Mouse (Mus musculus): ENCODE measurements around the gene Dlg3. TPM values are rescaled to one million over a fixed set of nuclear protein-coding genes. Genes with fewer than 3 reads are reported as not detected.

Gene Dlg3
- polyA plus RNA-seq, 1 experiment from 2014 or later = 2.4 TPM

DNA sequence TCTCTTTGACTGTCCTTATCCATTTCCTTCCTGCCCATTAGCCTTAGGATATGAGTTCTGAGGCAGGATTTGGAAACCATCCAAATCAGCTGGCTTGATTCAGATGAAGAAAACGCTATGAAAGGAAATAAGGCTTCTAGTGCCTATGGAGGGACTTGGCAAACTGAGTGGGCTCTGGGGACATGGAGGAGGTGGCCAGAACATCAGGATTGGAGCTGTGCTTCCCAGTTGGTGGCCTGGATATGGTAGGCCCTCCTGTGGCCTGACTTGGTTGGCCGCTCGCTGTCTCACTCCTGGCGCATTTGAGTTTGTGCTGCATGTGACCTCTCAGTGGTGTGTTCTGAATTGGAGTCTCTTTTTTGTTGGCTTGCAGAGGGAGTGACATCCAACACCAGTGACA is 43.6 kb downstream of the Dlg3 start:
- no peaks in the 10 kb centered on the region for H3K27me3 ChIP-seq (ENCODE audit: control insufficient read depth, insufficient read depth, low read length)
- ATAC-seq (replicated peaks; ENCODE audit: extremely low read depth, insufficient read depth, low FRiP score) = peak; percentile 52
- H3K36me3 ChIP-seq (ENCODE audit: control insufficient read depth, insufficient read depth) = peaks cover 10% of the 10 kb centered on the region
- no peak overlapping the region for H3K9ac ChIP-seq (ENCODE audit: low read length)
- no peak overlapping the region for H3K4me2 ChIP-seq (ENCODE audit: low read depth, low read length)
- H3K27ac ChIP-seq (ENCODE audit: low read length) = no peak overlapping the region
- WGBS = 69% methylated on average over 4 of the region's 4 CpGs
- peaks cover 11% of the 10 kb centered on the region for H3K4me1 ChIP-seq (ENCODE audit: control insufficient read depth, insufficient read depth, low read length)
- no peaks in the 10 kb centered on the region for H3K9me3 ChIP-seq (replicated peaks; ENCODE audit: control insufficient read depth, low read length)
- H3K4me3 ChIP-seq (ENCODE audit: low read length) = no peak overlapping the region

DNA sequence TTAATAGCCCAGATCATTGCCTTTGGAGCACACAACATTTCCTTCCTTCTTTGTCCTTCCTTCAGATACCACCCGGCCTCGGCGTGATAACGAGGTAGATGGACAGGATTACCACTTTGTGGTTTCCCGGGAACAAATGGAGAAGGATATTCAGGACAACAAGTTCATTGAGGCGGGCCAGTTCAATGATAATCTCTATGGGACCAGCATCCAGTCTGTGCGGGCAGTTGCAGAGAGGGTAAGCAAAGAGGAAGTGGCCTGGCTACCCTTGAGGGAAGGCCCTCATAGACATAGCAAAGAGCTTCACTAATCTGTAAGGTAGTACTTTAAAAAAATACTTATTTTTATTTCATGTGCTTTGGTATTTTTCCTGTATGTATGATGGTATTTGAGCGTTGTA is 46.6 kb downstream of the Dlg3 start:
- ATAC-seq (replicated peaks; ENCODE audit: extremely low read depth, insufficient read depth, low FRiP score) = no peak
- H3K9me3 ChIP-seq (replicated peaks; ENCODE audit: control insufficient read depth, low read length) = no peaks in the 10 kb centered on the region
- no peaks in the 10 kb centered on the region for H3K27me3 ChIP-seq (ENCODE audit: control insufficient read depth, insufficient read depth, low read length)
- WGBS = 82% methylated on average over 8 of the region's 8 CpGs
- peaks cover 11% of the 10 kb centered on the region for H3K4me1 ChIP-seq (ENCODE audit: control insufficient read depth, insufficient read depth, low read length)
- no peak overlapping the region for H3K4me2 ChIP-seq (ENCODE audit: low read depth, low read length)
- no peak overlapping the region for H3K9ac ChIP-seq (ENCODE audit: low read length)
- H3K27ac ChIP-seq (ENCODE audit: low read length) = no peak overlapping the region
- H3K36me3 ChIP-seq (ENCODE audit: control insufficient read depth, insufficient read depth) = peaks cover 7% of the 10 kb centered on the region
- no peak overlapping the region for H3K4me3 ChIP-seq (ENCODE audit: low read length)

DNA sequence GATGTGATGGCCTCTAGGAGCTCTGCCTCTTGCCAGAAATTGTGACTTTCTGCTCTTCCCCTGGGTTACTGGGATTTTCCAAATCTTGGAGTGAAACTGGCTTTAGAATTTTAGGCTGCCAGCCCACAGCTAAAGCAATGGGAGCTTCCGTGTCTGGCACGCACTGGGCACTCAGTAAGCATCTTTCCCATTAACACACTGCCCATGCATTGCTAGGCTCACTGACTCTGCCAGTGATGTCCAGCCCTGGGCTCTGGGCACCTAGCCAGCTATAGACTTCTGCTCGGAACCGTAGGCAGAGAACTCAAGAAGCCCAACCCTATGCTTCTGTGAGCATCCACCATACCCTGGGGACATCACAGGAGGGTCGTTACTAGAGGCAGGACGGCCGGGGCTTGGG is 48.2 kb downstream of the Dlg3 start:
- Histone ChIP-seq H3K9ac (ENCODE audit: low read length) (no peak overlapping the region), H3K9me3 (replicated peaks; ENCODE audit: control insufficient read depth, low read length) (no peaks in the 10 kb centered on the region), H3K4me3 (ENCODE audit: low read length) (no peak overlapping the region), H3K27me3 (ENCODE audit: control insufficient read depth, insufficient read depth, low read length) (no peaks in the 10 kb centered on the region), H3K27ac (ENCODE audit: low read length) (no peak overlapping the region), H3K4me1 (ENCODE audit: control insufficient read depth, insufficient read depth, low read length) (peaks cover under 1% of the 10 kb centered on the region), H3K4me2 (ENCODE audit: low read depth, low read length) (no peak overlapping the region), H3K36me3 (ENCODE audit: control insufficient read depth, insufficient read depth) (peaks cover 7% of the 10 kb centered on the region)
- WGBS = 75% methylated on average over 7 of the region's 7 CpGs
- no peak for ATAC-seq (replicated peaks; ENCODE audit: extremely low read depth, insufficient read depth, low FRiP score)

DNA sequence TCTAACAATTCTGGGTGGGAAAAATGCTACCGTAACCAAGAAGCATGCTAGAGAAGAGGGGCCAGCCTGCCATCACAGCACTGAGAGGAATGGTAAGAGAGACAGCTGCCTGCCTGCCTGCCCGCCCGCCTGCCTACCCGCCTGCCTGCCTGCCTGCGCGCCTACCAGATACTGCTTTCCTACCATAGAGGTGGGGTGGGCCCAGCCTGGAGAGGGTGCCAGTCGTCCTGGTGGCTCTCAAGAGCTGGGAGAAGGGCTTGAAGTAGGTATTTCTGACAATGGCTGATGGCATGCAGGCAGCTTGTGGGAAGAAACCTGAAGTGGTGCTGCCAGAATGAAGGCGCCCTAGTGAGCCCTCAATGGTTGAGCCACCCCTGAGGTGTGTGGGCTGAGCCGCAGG is 51.2 kb downstream of the Dlg3 start:
- Histone ChIP-seq H3K27me3 (ENCODE audit: control insufficient read depth, insufficient read depth, low read length) (no peaks in the 10 kb centered on the region), H3K4me2 (ENCODE audit: low read depth, low read length) (no peak overlapping the region), H3K27ac (ENCODE audit: low read length) (no peak overlapping the region), H3K4me1 (ENCODE audit: control insufficient read depth, insufficient read depth, low read length) (no peaks in the 10 kb centered on the region), H3K36me3 (ENCODE audit: control insufficient read depth, insufficient read depth) (peaks cover 4% of the 10 kb centered on the region; the same call in 1 of the 2 replicates), H3K4me3 (ENCODE audit: low read length) (no peak overlapping the region), H3K9ac (ENCODE audit: low read length) (no peak overlapping the region), H3K9me3 (replicated peaks; ENCODE audit: control insufficient read depth, low read length) (no peaks in the 10 kb centered on the region)
- no peak for ATAC-seq (replicated peaks; ENCODE audit: extremely low read depth, insufficient read depth, low FRiP score)
- 90% methylated on average over 9 of the region's 9 CpGs for WGBS

DNA sequence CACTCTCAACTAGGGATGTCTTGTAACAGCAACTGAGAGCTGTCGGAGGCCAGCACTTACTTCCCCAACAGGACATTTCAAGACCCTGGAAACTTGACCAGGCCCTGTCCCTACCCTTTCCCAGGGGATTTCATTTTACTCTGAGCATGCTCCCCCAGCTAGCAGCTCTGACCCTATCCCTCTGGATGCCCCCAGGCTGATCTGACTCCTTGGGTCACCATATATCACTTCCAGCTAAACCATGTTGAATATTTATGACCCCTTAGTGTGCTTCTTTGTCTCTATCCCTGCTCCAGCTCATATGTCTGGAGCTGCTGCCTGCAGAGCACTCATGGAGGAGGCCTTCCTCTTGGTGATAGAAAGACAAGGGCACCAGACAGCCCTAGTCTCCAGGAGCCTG is 53.6 kb downstream of the Dlg3 start:
- WGBS = 79% methylated on average over 1 of the region's 1 CpGs
- no peak overlapping the region for H3K4me2 ChIP-seq (ENCODE audit: low read depth, low read length)
- no peak for ATAC-seq (replicated peaks; ENCODE audit: extremely low read depth, insufficient read depth, low FRiP score)
- H3K36me3 ChIP-seq (ENCODE audit: control insufficient read depth, insufficient read depth) = no peaks in the 10 kb centered on the region; the same call in 1 of the 2 replicates
- H3K27me3 ChIP-seq (ENCODE audit: control insufficient read depth, insufficient read depth, low read length) = no peaks in the 10 kb centered on the region
- H3K9me3 ChIP-seq (replicated peaks; ENCODE audit: control insufficient read depth, low read length) = no peaks in the 10 kb centered on the region
- no peak overlapping the region for H3K4me3 ChIP-seq (ENCODE audit: low read length)
- no peaks in the 10 kb centered on the region for H3K4me1 ChIP-seq (ENCODE audit: control insufficient read depth, insufficient read depth, low read length)
- H3K27ac ChIP-seq (ENCODE audit: low read length) = no peak overlapping the region
- no peak overlapping the region for H3K9ac ChIP-seq (ENCODE audit: low read length)

DNA sequence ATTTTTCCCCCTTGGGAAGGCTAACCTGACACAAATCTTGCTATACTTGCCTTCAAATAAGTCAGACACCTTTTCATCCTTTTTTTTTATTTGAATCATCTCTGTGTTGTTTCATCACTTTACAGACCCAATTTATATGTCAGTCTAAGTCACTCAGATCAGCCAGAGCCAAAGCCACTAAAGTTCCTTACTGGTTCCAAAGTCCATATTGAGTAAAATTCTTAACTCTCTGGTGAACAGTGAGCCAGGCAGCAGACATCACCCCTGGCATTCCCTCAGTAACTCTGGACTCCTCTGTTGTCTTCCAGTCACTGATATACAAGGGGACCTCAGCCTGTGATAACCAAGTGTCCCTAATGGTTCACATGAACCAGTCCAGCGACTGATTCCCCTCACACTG is 58.0 kb downstream of the Dlg3 start:
- H3K36me3 ChIP-seq (ENCODE audit: control insufficient read depth, insufficient read depth) = no peaks in the 10 kb centered on the region
- no peak overlapping the region for H3K4me3 ChIP-seq (ENCODE audit: low read length)
- H3K9me3 ChIP-seq (replicated peaks; ENCODE audit: control insufficient read depth, low read length) = no peaks in the 10 kb centered on the region
- H3K9ac ChIP-seq (ENCODE audit: low read length) = no peak overlapping the region
- H3K4me1 ChIP-seq (ENCODE audit: control insufficient read depth, insufficient read depth, low read length) = no peaks in the 10 kb centered on the region
- no peak overlapping the region for H3K27ac ChIP-seq (ENCODE audit: low read length)
- no peaks in the 10 kb centered on the region for H3K27me3 ChIP-seq (ENCODE audit: control insufficient read depth, insufficient read depth, low read length)
- ATAC-seq (replicated peaks; ENCODE audit: extremely low read depth, insufficient read depth, low FRiP score) = no peak
- 65% methylated on average over 1 of the region's 1 CpGs for WGBS
- H3K4me2 ChIP-seq (ENCODE audit: low read depth, low read length) = no peak overlapping the region

DNA sequence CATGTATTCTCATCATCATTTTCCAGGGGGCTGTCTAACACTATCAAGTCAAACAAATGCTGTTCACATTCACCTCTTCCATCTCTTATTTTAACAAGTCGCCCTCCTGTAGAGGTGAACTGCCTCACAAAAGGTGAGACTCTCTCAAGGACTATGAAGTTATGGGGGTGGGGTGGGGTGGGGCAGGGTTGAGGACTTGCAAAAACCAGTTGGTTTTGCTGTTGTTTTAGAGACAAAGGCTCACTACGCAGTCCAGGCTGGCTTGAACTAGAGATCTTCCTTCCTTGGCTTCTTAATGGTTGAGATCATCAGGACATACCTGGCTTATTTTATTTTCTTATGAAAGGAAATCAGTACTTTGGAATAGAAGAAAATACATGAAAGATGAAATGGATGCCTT is 65.3 kb downstream of the Dlg3 start:
- H3K9ac ChIP-seq (ENCODE audit: low read length) = no peak overlapping the region
- no peak for ATAC-seq (replicated peaks; ENCODE audit: extremely low read depth, insufficient read depth, low FRiP score)
- H3K27ac ChIP-seq (ENCODE audit: low read length) = no peak overlapping the region
- H3K4me2 ChIP-seq (ENCODE audit: low read depth, low read length) = no peak overlapping the region
- no peaks in the 10 kb centered on the region for H3K9me3 ChIP-seq (replicated peaks; ENCODE audit: control insufficient read depth, low read length)
- 70% methylated on average over 2 of the region's 2 CpGs for WGBS
- H3K4me3 ChIP-seq (ENCODE audit: low read length) = no peak overlapping the region
- H3K27me3 ChIP-seq (ENCODE audit: control insufficient read depth, insufficient read depth, low read length) = no peaks in the 10 kb centered on the region
- no peaks in the 10 kb centered on the region for H3K4me1 ChIP-seq (ENCODE audit: control insufficient read depth, insufficient read depth, low read length)
- no peaks in the 10 kb centered on the region for H3K36me3 ChIP-seq (ENCODE audit: control insufficient read depth, insufficient read depth)

DNA sequence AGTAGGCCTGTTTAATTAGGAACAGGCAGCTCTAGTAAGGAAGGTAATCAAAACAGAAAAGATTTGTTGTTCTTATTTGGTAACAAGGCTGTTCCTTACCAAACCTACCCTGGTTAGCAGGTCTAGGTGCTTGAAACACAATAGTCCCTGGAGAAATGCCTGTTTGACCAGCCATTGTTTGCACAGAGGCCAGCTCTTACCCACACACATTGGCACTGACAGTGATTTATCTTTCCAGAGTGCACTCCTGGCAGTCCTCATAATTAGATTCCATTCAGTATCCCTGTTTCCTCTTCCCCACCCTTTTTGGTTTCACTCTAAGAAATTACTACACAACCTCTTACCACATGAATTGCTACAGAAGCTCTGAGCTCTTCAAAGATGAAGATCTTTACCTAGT is 71.7 kb downstream of the Dlg3 start:
- Histone ChIP-seq H3K36me3 (ENCODE audit: control insufficient read depth, insufficient read depth) (no peaks in the 10 kb centered on the region), H3K9me3 (replicated peaks; ENCODE audit: control insufficient read depth, low read length) (no peaks in the 10 kb centered on the region), H3K27me3 (ENCODE audit: control insufficient read depth, insufficient read depth, low read length) (no peaks in the 10 kb centered on the region), H3K4me1 (ENCODE audit: control insufficient read depth, insufficient read depth, low read length) (no peaks in the 10 kb centered on the region), H3K4me2 (ENCODE audit: low read depth, low read length) (no peak overlapping the region), H3K9ac (ENCODE audit: low read length) (no peak overlapping the region), H3K4me3 (ENCODE audit: low read length) (no peak overlapping the region), H3K27ac (ENCODE audit: low read length) (no peak overlapping the region)
- no peak for ATAC-seq (replicated peaks; ENCODE audit: extremely low read depth, insufficient read depth, low FRiP score)
